Mouse (Mus musculus): ENCODE data around the gene Pde4d. TPM values are rescaled to one million over a fixed set of nuclear protein-coding genes. Genes with fewer than 3 reads are reported as not detected.

Gene Pde4d
- total and polyA plus RNA-seq, 3 experiments = 18.5 to 18.8 TPM; not detected in 1

- Histone ChIP-seq H3K9ac (ENCODE audit: control insufficient read depth, low read depth, low read length, poor library complexity, severe bottlenecking) (no peak overlapping the region), H3K27me3 (ENCODE audit: control insufficient read depth in 1 of 2, insufficient read depth in 2 of 2, low read length in 2 of 2) (peaks cover 0 to 2% of the 10 kb centered on the region in 2 experiments; a peak in 2 of 4 replicates), H3K4me3 (ENCODE audit: control insufficient read depth in 1 of 2, insufficient read depth in 1 of 2, low read depth in 2 of 2, low read length in 2 of 2) (no peak overlapping the region), H3K4me1 (ENCODE audit: control insufficient read depth in 1 of 2, insufficient read depth in 2 of 2, low read length in 2 of 2) (peaks cover 0 to 9% of the 10 kb centered on the region in 2 experiments; a peak in 3 of 4 replicates), H3K9me3 (replicated peaks; ENCODE audit: insufficient read depth, low read length) (no peaks in the 10 kb centered on the region), H3K27ac (ENCODE audit: control insufficient read depth, low read depth, low read length) (no peak overlapping the region), H3K36me3 (ENCODE audit: control insufficient read depth in 1 of 2, insufficient read depth in 2 of 2, low read length in 2 of 2) (peaks cover 0 to 13% of the 10 kb centered on the region in 2 experiments; a peak in 2 of 4 replicates), H3K79me2 (ENCODE audit: control insufficient read depth, insufficient read depth, low read length, poor library complexity) (no peaks in the 10 kb centered on the region)
- peak; percentile 78 for DNase-seq (ENCODE audit: low read depth, low spot score)
- no peak for TF ChIP-seq CHD1 (IDR thresholded peaks at IDR 0.05; ENCODE audit: low read depth, low read length)
- TF ChIP-seq MAX (IDR thresholded peaks at IDR 0.05; ENCODE audit: low read length) = peak; percentile 83; the same call in 1 of the 2 replicates
- TF ChIP-seq HCFC1 (IDR thresholded peaks at IDR 0.05; ENCODE audit: low read depth, low read length) = no peak
- no peak for TF ChIP-seq CHD2 (IDR thresholded peaks at IDR 0.05; ENCODE audit: low read length)
- TF ChIP-seq GABPA (IDR thresholded peaks at IDR 0.05; ENCODE audit: low read depth, low read length) = peak; percentile 23; the same call in 1 of the 2 replicates
- no peak for TF ChIP-seq RAD21 (IDR thresholded peaks at IDR 0.05; ENCODE audit: low read depth, low read length)
- peak; percentile 71 for TF ChIP-seq TCF12 (IDR thresholded peaks at IDR 0.05; ENCODE audit: low read depth, low read length)
- TF ChIP-seq POLR2AphosphoS2 (IDR thresholded peaks at IDR 0.05; ENCODE audit: low read length) = no peak
- no peak for TF ChIP-seq CTCF (IDR thresholded peaks at IDR 0.05 in 2 of 3, conservative IDR thresholded peaks at IDR 0.05 in 1 of 3; ENCODE audit: control insufficient read depth in 1 of 3, insufficient read depth in 1 of 3, low read depth in 2 of 3, low read length in 3 of 3, poor library complexity in 1 of 3, severe bottlenecking in 1 of 3)
- no peak for TF ChIP-seq E2F4 (IDR thresholded peaks at IDR 0.05; ENCODE audit: borderline replicate concordance, low read depth, low read length)
- TF ChIP-seq NELFE (IDR thresholded peaks at IDR 0.05; ENCODE audit: low read depth, low read length) = no peak
- TF ChIP-seq ZMIZ1 (IDR thresholded peaks at IDR 0.05; ENCODE audit: low read depth, low read length) = no peak
- TF ChIP-seq TBP (IDR thresholded peaks at IDR 0.05; ENCODE audit: low read depth, low read length) = no peak
- no peak for TF ChIP-seq POLR2A (IDR thresholded peaks at IDR 0.05; ENCODE audit: control insufficient read depth in 1 of 2, insufficient read depth in 1 of 2, low read depth in 1 of 2, low read length in 2 of 2, poor library complexity in 1 of 2)
- no peak for TF ChIP-seq MAZ (IDR thresholded peaks at IDR 0.05; ENCODE audit: low read depth, low read length)
- no peak for TF ChIP-seq JUND (IDR thresholded peaks at IDR 0.05; ENCODE audit: low read depth, low read length)
- TF ChIP-seq SMC3 (IDR thresholded peaks at IDR 0.05; ENCODE audit: low read depth, low read length) = peak; percentile 23; the same call in 1 of the 2 replicates
- no peak for TF ChIP-seq ZC3H11A (IDR thresholded peaks at IDR 0.05; ENCODE audit: low read depth, low read length)
- TF ChIP-seq ETS1 (IDR thresholded peaks at IDR 0.05; ENCODE audit: low read depth, low read length) = peak; percentile 68
- TF ChIP-seq EP300 (IDR thresholded peaks at IDR 0.05; ENCODE audit: low read depth in 1 of 2, low read length in 2 of 2) = peak; percentile 69 to 83
- no peak for TF ChIP-seq USF1 (IDR thresholded peaks at IDR 0.05; ENCODE audit: low read depth, low read length)
- TF ChIP-seq MXI1 (IDR thresholded peaks at IDR 0.05; ENCODE audit: low read depth, low read length) = peak; percentile 80
- no peak for TF ChIP-seq USF2 (IDR thresholded peaks at IDR 0.05; ENCODE audit: borderline replicate concordance in 1 of 2, insufficient read depth in 1 of 2, low read depth in 1 of 2, low read length in 2 of 2)
- peak; percentile 79 for TF ChIP-seq MYC (IDR thresholded peaks at IDR 0.05; ENCODE audit: low read depth, low read length)
- TF ChIP-seq BHLHE40 (IDR thresholded peaks at IDR 0.05; ENCODE audit: borderline replicate concordance, low read depth, low read length) = peak; percentile 69; the same call in 1 of the 2 replicates
- TF ChIP-seq KAT2A (conservative IDR thresholded peaks at IDR 0.05; ENCODE audit: low read depth, low read length) = 0 out of 2 replicates have a peak, but pooled peaks have one; percentile 23
- TF ChIP-seq MYB (IDR thresholded peaks at IDR 0.05; ENCODE audit: low read depth, low read length) = no peak
- no peak for TF ChIP-seq UBTF (IDR thresholded peaks at IDR 0.05; ENCODE audit: borderline replicate concordance, insufficient read depth, low read depth, low read length)
- TF ChIP-seq ZNF384 (IDR thresholded peaks at IDR 0.05; ENCODE audit: low read depth, low read length) = no peak
- TF ChIP-seq TAL1 (IDR thresholded peaks at IDR 0.05; ENCODE audit: low read length) = no peak; the same call in 1 of the 2 replicates
- TF ChIP-seq NRF1 (IDR thresholded peaks at IDR 0.05; ENCODE audit: insufficient read depth, low read depth, low read length, poor library complexity, severe bottlenecking) = no peak
- TF ChIP-seq GATA1 (IDR thresholded peaks at IDR 0.05; ENCODE audit: low read depth, low read length) = peak; percentile 81
- TF ChIP-seq SIN3A (IDR thresholded peaks at IDR 0.05; ENCODE audit: low read length) = peak; percentile 20; the same call in 1 of the 2 replicates
- peak; percentile 82; the same call in 1 of the 2 replicates for TF ChIP-seq MAFK (IDR thresholded peaks at IDR 0.05; ENCODE audit: borderline replicate concordance, low read depth, low read length)
- no peak for TF ChIP-seq POLR2AphosphoS5 (IDR thresholded peaks at IDR 0.05; ENCODE audit: borderline replicate concordance, low read depth, low read length)
These were observed 3.5 kb downstream of the Pde4d start for GRCm38 (mm10) chr13:108453064-108453919.

Data from MEL (cell line).